Mouse (Mus musculus): ENCODE measurements around the gene Itprid2.

Gene Itprid2

GRCm38 (mm10) chr2:79651701-79652100, 16.5 kb downstream of the Itprid2 start:
- no peak for DNase-seq

DNA sequence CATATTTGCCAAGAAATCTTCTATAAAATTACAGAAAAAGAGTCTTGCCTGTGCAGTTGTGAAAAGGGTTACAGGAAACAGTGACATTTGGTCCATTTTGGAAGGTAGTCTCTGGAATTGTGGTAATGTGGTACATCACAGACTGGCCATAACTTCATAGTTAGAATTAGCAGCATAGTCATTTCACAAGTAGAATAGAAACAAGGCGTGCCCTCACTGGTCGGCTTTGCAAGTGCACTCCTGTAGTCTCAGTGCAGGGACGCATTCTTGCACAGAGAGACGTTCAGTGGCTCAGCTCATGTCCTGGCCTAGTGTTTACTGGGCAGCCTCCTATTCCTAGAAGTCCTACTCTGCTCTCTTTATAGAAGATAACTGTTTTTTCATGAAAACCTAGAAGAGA, 17.4 kb downstream of the Itprid2 start:
- DNase-seq, result no peak

DNA sequence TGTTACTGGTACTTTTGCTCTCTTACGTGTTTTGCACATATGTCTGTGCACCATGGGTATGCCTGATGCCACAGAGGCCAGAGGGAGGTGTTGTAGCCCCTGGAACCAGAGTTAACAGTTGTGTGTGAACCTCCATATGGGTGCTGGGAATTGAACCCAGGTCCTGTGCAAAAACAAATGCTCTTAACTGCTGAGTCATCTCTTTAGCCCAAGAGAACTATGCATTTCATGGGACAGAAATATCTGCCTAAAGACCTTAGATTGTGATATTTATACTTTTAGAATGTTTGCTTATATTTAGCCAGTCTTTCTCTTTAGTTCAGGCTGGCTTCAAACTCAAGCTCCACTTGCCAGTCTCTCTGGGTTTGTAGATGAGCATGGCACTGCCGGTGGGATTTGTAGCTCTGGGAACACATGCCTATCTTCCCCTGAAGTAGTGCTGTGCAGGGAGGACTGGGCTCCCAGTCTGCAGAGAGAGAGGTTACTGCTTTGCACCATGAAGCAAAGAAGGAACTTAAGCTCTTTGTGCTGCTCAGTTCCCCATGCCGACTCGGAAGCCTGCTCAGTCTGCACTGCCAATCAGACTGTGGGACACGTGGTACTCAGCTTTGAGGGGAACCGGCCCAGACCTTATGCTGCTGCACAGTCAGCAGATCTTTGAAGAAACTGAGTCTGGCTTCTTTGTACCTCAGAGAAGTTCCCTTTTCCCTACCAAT, 18.1 kb downstream of the Itprid2 start:
- no peak for DNase-seq

DNA sequence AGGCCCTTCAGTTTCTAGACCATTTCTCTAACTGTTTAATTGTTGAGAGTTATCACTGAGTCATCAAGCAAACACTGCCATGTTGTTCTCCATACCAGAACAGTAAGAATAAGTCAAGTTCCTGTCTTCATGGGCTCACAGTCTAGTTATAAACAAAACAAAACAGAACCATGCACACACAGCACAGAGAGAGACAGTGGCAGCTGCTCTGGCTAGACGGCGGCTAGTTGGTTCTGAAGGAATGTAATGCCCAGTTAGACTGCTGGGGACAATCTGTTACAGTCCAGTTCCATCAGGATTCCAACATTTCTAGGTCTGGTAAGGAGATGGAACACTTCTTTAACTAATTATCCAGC, 18.6 kb downstream of the Itprid2 start:
- DNase-seq, result no peak

DNA sequence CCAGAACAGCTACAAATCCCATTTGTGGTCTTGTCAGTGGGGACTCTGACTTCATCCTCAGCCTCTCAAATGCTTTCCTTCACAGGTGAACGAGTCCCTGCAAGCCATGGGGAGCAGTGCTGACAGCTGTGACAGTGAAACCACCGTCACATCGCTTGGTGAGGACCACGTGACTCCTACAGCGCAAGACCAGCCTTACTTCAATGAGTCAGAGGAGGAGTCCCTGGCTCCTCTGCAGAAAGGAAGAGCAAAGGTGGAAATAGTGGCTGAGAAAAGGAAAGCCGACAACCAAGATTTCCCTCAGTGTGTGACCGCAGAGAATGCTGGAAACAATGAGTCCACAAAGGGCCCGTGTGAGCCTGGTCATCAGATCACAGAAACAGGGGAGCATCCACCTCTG, 21.9 kb downstream of the Itprid2 start:
- no peak for DNase-seq

GRCm38 (mm10) chr2:79660417-79661185, 25.4 kb downstream of the Itprid2 start:
- DNase-seq, result no peak

DNA sequence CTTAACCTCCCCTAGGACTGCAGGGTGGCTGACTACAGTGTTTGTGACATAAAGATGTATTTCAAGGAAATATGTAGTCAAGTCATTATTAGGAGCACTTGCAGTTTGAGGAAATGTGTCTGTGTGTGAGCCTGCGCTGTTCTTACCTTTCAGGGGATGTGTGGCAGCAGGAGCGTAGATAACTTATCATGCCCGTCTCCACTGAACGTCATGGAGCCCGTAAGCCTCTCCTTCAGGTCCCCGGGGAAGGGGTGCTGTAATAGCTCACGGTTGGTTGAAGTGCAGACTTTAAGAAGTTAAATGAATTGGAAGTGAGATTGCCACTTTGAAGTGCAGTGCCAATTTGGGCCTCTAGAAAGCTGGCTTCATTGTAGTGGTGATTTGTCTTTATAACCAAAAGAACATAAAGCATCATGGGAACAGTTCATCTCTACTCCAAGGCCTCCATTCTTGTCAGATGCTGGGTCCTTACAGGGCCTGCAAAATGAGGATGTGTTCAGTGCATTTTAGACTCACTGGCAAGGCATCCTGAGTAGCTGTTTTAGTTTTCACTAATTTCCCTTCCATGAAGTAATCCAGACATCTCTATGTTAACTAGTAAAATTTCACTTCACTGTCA, 26.4 kb downstream of the Itprid2 start:
- DNase-seq, result no peak

GRCm38 (mm10) chr2:79664532-79665286, 29.6 kb downstream of the Itprid2 start:
- DNase-seq, result no peak

DNA sequence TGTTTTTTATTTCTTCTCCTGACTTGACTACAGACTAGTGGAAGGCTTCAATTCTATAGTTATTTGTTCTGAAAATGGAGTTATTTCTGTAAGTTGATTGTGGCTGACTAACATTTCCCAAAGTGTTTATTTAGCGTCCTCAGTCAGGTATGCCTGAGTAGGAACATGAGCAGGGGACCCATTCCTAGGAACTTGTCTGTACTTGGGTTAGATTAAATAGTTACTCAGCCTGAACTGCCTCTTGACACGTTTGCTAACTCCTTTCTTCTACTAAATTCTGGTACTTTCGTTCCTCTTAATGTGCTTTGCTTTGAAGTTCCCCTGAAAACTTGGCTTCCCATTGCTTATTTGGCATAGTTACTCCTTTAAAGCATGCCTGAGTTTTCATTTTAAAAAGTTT, 30.3 kb downstream of the Itprid2 start:
- no peak for DNase-seq

GRCm38 (mm10) chr2:79675266-79675665, 40.1 kb downstream of the Itprid2 start:
- no peak for DNase-seq

DNA sequence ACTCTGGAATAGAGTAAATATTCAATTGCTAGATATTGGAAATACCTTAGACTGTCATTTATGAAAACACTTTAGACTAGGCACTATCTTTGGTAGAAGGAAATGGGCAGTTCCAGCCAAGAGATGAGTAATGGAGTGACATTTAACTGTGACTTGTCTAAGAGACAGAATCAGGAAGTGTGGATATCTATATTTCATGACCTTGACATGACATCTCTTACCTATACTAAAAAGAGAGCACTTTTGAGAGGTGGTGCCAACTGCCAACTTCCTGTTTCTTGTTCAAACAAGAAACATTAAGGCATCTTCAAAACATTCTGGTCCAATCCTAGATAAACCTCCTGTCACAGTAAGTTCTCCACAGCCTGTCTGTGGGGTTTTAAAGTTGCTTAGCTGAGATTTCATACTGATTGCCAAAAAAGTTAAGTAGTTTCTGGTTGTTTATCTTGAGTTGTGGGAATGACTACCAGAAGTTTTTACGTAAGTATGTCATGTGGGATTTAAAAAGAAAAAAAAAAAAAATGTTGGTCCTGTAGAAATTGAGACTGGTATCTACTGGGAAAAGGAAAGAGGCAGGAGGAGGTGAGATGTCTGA, 42.6 kb downstream of the Itprid2 start:
- DNase-seq, result no peak

DNA sequence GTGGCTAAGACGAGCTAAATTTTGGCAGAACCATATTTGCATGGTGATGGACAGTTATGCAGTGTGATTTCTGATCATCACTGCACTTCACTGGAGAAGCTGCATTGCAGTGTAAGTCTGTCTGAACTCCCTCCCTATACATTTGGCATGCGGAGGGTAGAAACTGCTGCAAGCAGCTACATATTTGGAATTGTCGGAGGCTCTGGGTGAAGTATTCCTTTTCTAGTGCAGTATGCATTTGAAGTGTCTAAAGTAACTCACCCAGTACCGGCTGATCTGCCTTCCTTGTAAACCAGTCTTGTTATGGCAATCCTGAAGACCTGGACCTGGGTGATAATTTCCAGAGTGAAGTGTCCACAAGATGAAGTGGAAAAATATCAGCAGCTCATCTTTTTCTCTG, 46.5 kb downstream of the Itprid2 start:
- no peak for DNase-seq

DNA sequence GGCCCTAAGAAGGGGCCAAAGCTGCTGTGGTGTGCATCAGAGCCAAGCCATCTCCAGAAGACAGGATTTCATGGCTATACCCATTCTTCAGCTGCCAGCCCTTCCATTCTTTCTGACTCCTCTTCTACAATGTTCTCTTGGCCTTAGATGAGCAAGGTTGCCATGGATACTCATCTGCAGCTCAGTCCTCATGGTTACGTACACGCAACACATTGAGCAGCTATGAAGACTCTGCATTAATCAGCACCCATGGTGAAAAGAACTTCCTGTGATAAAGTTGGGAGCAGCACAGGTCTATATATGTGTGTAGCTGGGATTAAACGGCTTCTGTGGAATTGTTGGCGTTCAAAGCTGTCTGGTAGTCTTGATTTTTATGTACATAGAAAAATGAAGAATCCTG, 48.1 kb downstream of the Itprid2 start:
- no peak for DNase-seq

DNA sequence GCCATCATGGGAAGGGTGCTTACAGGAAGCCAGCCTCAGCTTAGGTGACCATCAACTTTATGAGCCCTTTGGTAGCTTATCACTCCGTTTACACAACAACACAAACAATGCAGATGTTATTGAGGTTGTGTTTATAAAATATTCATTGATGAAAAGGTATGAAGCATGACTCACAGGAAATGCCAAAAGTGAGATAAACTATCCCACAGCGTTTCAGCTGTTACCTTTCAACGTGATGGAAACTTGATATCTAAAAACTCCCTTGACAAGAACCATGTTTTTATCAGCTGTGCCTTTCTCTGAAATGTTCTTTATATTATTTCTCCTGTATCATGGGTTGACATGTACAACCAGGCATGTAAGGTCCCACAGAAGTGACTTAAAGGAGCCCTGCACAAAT, 55.7 kb downstream of the Itprid2 start:
- DNase-seq, result no peak

GRCm38 (mm10) chr2:79695190-79695589, 60.0 kb downstream of the Itprid2 start:
- no peak for DNase-seq

DNA sequence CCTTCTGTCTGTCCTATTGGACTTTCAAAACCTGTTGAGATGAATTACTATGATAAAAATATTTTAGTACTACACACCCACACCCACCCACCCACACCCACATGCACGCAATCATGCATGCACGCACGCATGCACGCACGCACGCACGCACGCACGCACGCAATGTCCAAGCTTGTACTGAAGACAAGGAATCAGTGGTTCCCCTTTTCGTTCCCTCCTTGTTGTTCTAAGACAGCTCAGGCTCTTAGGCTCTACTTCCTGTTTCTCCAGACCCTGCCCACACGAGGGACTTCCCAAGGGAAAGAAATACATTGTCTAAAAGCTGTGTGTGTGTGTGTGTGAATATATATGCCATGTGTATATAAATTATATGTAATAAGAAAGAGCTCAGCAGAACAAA, 60.8 kb downstream of the Itprid2 start:
- DNase-seq, result peak; percentile 67 to 74

GRCm38 (mm10) chr2:79696478-79697230, 61.5 kb downstream of the Itprid2 start:
- peak; percentile 18 to 28 for DNase-seq

DNA sequence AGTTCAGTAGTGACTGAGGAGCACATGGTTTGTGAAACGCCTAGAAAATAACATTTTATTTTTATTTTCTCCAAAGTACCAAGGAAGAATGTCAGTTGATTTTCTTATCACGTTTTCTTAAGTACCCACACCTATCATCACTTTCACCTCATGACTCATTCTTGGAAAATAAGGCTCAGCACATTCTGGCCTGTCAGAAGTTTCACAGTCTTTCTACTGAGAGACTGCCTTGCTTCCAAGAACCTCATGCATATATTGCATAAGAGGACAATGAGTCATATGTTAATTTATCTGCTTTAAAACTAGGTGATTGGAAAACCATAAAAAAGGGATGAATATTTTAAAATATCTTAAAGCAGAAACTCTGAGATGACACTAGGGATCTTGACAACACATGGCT, 63.0 kb downstream of the Itprid2 start:
- no peak for DNase-seq

DNA sequence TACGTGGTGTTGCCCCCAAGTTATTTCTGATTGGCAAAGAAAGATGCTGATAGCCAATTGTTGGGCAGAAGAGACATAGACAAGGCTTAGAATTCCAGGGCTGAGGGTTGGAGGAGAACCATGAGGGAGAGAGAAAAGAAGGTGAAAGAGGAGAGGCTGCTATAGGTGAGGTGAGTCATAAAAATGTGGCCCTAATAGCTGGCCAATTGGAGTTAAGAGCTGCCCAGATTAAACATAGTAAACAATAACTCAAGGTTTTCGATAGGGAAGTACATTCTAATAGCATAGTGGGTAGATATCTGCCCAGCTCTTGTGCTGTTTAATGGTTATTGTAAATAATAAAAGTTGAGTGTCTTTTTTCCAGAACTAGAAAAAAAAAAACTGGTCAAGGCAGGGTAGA, 69.6 kb downstream of the Itprid2 start:
- no peak for DNase-seq

DNA sequence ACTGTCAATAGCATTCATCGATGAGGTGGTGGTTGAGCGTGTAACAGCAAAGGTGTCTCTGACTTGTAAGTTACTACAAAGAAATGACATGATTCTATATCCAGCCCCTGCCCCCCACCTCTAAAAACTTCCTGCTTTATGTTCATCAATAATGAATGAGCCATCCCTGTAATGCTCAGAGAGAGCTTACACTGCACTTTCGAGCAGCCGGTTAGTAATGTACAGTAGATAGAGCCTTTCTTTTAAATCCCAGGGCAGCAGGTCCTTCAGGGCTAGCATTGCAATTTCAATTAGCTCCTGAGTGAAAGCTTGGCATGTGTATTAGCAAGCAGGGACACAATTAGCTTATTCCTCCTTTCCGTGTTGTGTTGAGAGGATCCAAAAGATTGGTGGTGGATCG, 72.4 kb downstream of the Itprid2 start, which contains the start of gene Ppp1r1c:
TSS of gene Ppp1r1c (plus strand) at position 206 of the 400 bp plus-strand sequence.
- no peak for DNase-seq

- peak; percentile 32 to 42 for DNase-seq
Observed at GRCm38 (mm10) chr2:79713662-79714091, 78.5 kb downstream of the Itprid2 start.

DNA sequence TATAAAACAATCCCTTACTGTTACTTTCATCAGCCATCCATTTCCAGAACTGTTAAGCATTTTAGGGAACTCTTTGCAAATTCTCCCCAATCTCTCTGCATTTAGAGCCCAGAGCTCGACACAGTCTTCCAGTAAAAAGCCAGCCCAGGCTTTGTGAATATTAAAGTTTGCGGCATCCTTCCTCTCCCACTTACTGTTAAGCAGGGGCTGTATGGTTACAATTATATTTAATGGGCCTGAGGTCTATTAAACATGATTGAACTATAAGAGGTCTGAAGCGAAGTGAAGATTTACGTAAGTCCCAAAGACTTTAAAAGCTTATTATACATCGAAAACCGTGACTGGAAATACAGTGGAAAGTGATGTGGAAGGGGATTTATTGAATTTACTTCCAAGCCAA, 79.6 kb downstream of the Itprid2 start:
- no peak for DNase-seq

Measured in B cell, adult 2 months (primary cell).